Mouse (Mus musculus) urinary bladder, postnatal 25 days (tissue): ENCODE results near the gene Ptgfrn.

Experiments
- DNase-seq: peaks from one replicate; pipeline ENCODE4 v3.0.0; 2022; ENCODE audit warnings: low spot score

Gene Ptgfrn

GRCm38 (mm10) chr3:101003575-101004356 lies 106.3 kb downstream of the Ptgfrn start:
- DNase-seq = no peak

- DNase-seq = no peak
Observed at GRCm38 (mm10) chr3:100999732-101000131, 110.3 kb downstream of the Ptgfrn start.

GRCm38 (mm10) chr3:100998904-100999340 lies 111.2 kb downstream of the Ptgfrn start:
- peak; percentile 75 for DNase-seq

- no peak for DNase-seq
Observed at GRCm38 (mm10) chr3:100997785-100998570, 112.1 kb downstream of the Ptgfrn start.

GRCm38 (mm10) chr3:100994252-100994651 lies 115.8 kb downstream of the Ptgfrn start:
- DNase-seq = no peak

- no peak for DNase-seq
Observed at GRCm38 (mm10) chr3:100993718-100994117, 116.4 kb downstream of the Ptgfrn start.

GRCm38 (mm10) chr3:100993158-100993557 lies 116.9 kb downstream of the Ptgfrn start:
- DNase-seq = no peak
